Mouse (Mus musculus) liver, postnatal 0 days (tissue): ENCODE data around the gene Nod2.

ENCODE experiments used
- CTCF ChIP-seq: sonication (generic); IDR thresholded peaks from 2 replicates; pipeline ENCODE4 v1.5.1; 2016; ENCODE audit warnings: antibody characterized with exemption, low read depth
- EP300 ChIP-seq: IDR thresholded peaks from 2 replicates; pipeline ENCODE4 v1.6.1; 2016; ENCODE audit warnings: antibody characterized with exemption, low read depth, mild to moderate bottlenecking

DNA sequence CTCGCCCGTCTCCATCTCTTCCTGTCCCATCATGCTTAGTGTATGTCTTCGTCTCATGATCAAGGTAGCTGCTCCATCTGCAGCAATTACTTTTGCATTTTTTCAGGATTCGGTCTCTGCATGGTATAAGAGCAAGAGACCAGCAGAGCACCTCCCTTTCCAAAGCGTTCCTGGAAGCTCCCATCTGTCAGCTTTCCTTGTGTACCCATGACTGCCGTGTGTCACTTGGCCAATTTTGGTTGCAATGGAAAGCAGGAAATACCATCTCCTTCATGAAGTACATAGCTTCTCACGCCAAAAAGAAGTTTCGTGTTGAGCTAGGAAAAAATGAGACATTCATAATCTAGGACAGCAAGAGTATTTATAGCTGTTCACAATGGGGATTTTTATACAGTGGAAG is 33.9 kb downstream of the Nod2 start:
- no peak for TF ChIP-seq CTCF
- no peak for TF ChIP-seq EP300
